Mouse (Mus musculus): ENCODE results near the gene Zfp536. TPM values are rescaled to one million over a fixed set of nuclear protein-coding genes. Genes with fewer than 3 reads are reported as not detected.

Zfp536 gene
- polyA plus RNA-seq, 1 experiment from 2014 or later = 1.9 TPM

- H3K36me3 ChIP-seq (ENCODE audit: control insufficient read depth, insufficient read depth, low read length) = no peaks in the 10 kb centered on the region
- WGBS = 94% methylated on average over 7 of the region's 7 CpGs
- no peaks in the 10 kb centered on the region for H3K27me3 ChIP-seq (ENCODE audit: control insufficient read depth, insufficient read depth, low read length)
- peaks cover 4% of the 10 kb centered on the region; the same call in 1 of the 2 replicates for H3K4me1 ChIP-seq (ENCODE audit: control insufficient read depth, insufficient read depth, low read length)
- ATAC-seq (ENCODE audit: insufficient number of reproducible peaks, low FRiP score, low TSS enrichment, low read depth) = no peak
- H3K27ac ChIP-seq (replicated peaks; ENCODE audit: low read depth, low read length) = no peak overlapping the region
- H3K4me3 ChIP-seq (ENCODE audit: low read depth, low read length) = no peak overlapping the region
- H3K4me2 ChIP-seq (ENCODE audit: low read depth, severe bottlenecking) = no peak overlapping the region
- DNase-seq (ENCODE audit: low spot score) = no peak
- no peak overlapping the region for H3K9ac ChIP-seq (ENCODE audit: low read length)
- H3K9me3 ChIP-seq (ENCODE audit: control insufficient read depth, low read length) = no peaks in the 10 kb centered on the region
Observed at GRCm38 (mm10) chr7:37572021-37572420, 201.4 kb downstream of the Zfp536 start.

DNA sequence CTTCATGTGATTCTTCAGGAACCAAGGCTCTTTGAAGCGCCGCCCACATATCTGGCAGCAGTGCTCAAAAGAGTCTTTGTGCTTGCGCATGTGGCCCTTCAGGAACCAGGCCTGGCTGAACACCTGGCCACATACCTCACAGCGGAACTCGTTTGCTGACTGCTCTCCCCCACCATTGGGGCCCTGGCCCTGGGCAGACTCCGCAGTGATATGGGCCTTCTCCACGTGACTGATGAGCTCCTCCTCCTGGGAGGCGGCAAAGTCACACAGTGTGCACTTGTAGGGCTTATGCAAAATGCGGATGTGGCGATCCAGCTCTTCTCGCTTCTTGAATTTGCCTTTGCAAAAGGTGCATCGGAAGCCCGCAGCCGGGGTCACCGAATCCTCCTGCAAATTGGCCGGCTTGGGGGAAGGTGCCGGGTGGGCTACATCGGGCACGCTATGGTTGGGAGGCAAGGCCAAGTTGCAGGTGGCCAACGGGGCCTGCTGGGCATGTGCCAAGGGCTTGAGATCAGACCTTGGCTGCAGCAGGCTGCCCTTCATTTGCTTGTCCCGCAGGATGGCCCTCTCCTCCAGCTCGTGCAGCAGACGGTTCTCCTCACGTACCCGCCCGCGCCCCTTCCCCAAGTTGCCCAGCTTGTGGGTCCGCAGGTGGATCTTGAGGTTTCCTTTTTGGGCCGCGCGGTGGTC lies 204.5 kb downstream of the Zfp536 start:
- DNase-seq (ENCODE audit: low spot score) = no peak
- Histone ChIP-seq H3K36me3 (ENCODE audit: control insufficient read depth, insufficient read depth, low read length) (no peaks in the 10 kb centered on the region), H3K9ac (ENCODE audit: low read length) (no peak overlapping the region), H3K4me2 (ENCODE audit: low read depth, severe bottlenecking) (no peak overlapping the region), H3K4me1 (ENCODE audit: control insufficient read depth, insufficient read depth, low read length) (peaks cover 13% of the 10 kb centered on the region), H3K4me3 (ENCODE audit: low read depth, low read length) (no peak overlapping the region), H3K9me3 (ENCODE audit: control insufficient read depth, low read length) (no peaks in the 10 kb centered on the region), H3K27me3 (ENCODE audit: control insufficient read depth, insufficient read depth, low read length) (0 out of 2 replicates have a peak, but pooled peaks cover 2% of the 10 kb centered on the region), H3K27ac (replicated peaks; ENCODE audit: low read depth, low read length) (no peak overlapping the region)
- WGBS = 69% methylated on average over 31 of the region's 31 CpGs
- ATAC-seq (ENCODE audit: insufficient number of reproducible peaks, low FRiP score, low TSS enrichment, low read depth) = 0 out of 2 replicates have a peak, but pooled peaks have one; percentile 19

- no peak for ATAC-seq (ENCODE audit: insufficient number of reproducible peaks, low FRiP score, low TSS enrichment, low read depth)
- no peak overlapping the region for H3K27ac ChIP-seq (replicated peaks; ENCODE audit: low read depth, low read length)
- no peak overlapping the region for H3K4me3 ChIP-seq (ENCODE audit: low read depth, low read length)
- no peak overlapping the region for H3K9ac ChIP-seq (ENCODE audit: low read length)
- DNase-seq (ENCODE audit: low spot score) = no peak
- H3K27me3 ChIP-seq (ENCODE audit: control insufficient read depth, insufficient read depth, low read length) = 0 out of 2 replicates have a peak, but pooled peaks cover 2% of the 10 kb centered on the region
- H3K36me3 ChIP-seq (ENCODE audit: control insufficient read depth, insufficient read depth, low read length) = no peaks in the 10 kb centered on the region
- no peaks in the 10 kb centered on the region for H3K9me3 ChIP-seq (ENCODE audit: control insufficient read depth, low read length)
- H3K4me1 ChIP-seq (ENCODE audit: control insufficient read depth, insufficient read depth, low read length) = peaks cover 17% of the 10 kb centered on the region
- WGBS = 86% methylated on average over 14 of the region's 14 CpGs
- H3K4me2 ChIP-seq (ENCODE audit: low read depth, severe bottlenecking) = no peak overlapping the region
Observed at GRCm38 (mm10) chr7:37568041-37568440, 205.4 kb downstream of the Zfp536 start.

GRCm38 (mm10) chr7:37566019-37566418 lies 207.4 kb downstream of the Zfp536 start:
- DNase-seq (ENCODE audit: low spot score) = no peak
- Histone ChIP-seq H3K4me3 (ENCODE audit: low read depth, low read length) (no peak overlapping the region), H3K27ac (replicated peaks; ENCODE audit: low read depth, low read length) (no peak overlapping the region), H3K9me3 (ENCODE audit: control insufficient read depth, low read length) (no peaks in the 10 kb centered on the region), H3K36me3 (ENCODE audit: control insufficient read depth, insufficient read depth, low read length) (no peaks in the 10 kb centered on the region), H3K4me2 (ENCODE audit: low read depth, severe bottlenecking) (no peak overlapping the region), H3K9ac (ENCODE audit: low read length) (no peak overlapping the region), H3K27me3 (ENCODE audit: control insufficient read depth, insufficient read depth, low read length) (0 out of 2 replicates have a peak, but pooled peaks cover 2% of the 10 kb centered on the region), H3K4me1 (ENCODE audit: control insufficient read depth, insufficient read depth, low read length) (peaks cover 27% of the 10 kb centered on the region)
- no peak for ATAC-seq (ENCODE audit: insufficient number of reproducible peaks, low FRiP score, low TSS enrichment, low read depth)
- WGBS = 25% methylated on average over 9 of the region's 9 CpGs

- H3K4me2 ChIP-seq (ENCODE audit: low read depth, severe bottlenecking) = no peak overlapping the region
- no peaks in the 10 kb centered on the region for H3K9me3 ChIP-seq (ENCODE audit: control insufficient read depth, low read length)
- WGBS = 80% methylated on average over 8 of the region's 8 CpGs
- peaks cover 27% of the 10 kb centered on the region for H3K4me1 ChIP-seq (ENCODE audit: control insufficient read depth, insufficient read depth, low read length)
- DNase-seq (ENCODE audit: low spot score) = no peak
- ATAC-seq (ENCODE audit: insufficient number of reproducible peaks, low FRiP score, low TSS enrichment, low read depth) = no peak
- no peaks in the 10 kb centered on the region for H3K36me3 ChIP-seq (ENCODE audit: control insufficient read depth, insufficient read depth, low read length)
- H3K27ac ChIP-seq (replicated peaks; ENCODE audit: low read depth, low read length) = no peak overlapping the region
- H3K27me3 ChIP-seq (ENCODE audit: control insufficient read depth, insufficient read depth, low read length) = 0 out of 2 replicates have a peak, but pooled peaks cover 2% of the 10 kb centered on the region
- no peak overlapping the region for H3K9ac ChIP-seq (ENCODE audit: low read length)
- no peak overlapping the region for H3K4me3 ChIP-seq (ENCODE audit: low read depth, low read length)
Observed at GRCm38 (mm10) chr7:37565371-37565770, 208.1 kb downstream of the Zfp536 start.

DNA sequence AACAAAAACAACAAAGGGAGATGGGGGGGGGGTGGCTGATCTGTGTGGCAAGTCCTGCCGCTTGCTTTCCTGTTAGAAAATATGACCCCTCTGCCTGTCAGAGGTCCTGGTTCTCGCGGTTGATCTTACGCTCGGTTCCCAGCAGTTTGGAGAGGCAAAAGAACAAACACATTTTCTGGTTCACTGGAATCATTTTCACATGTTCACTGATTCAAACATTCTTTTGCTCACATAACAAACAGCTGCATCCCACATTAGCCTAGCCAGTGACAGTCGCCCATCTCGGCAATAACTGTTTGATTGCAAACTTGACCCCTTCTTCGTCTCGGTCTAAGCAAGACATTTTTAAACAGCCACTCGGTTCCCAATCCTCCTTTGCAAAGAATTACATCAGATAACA lies 208.8 kb downstream of the Zfp536 start:
- no peak for ATAC-seq (ENCODE audit: insufficient number of reproducible peaks, low FRiP score, low TSS enrichment, low read depth)
- DNase-seq (ENCODE audit: low spot score) = no peak
- no peak overlapping the region for H3K27ac ChIP-seq (replicated peaks; ENCODE audit: low read depth, low read length)
- no peaks in the 10 kb centered on the region for H3K9me3 ChIP-seq (ENCODE audit: control insufficient read depth, low read length)
- peaks cover 27% of the 10 kb centered on the region for H3K4me1 ChIP-seq (ENCODE audit: control insufficient read depth, insufficient read depth, low read length)
- H3K9ac ChIP-seq (ENCODE audit: low read length) = no peak overlapping the region
- H3K27me3 ChIP-seq (ENCODE audit: control insufficient read depth, insufficient read depth, low read length) = 0 out of 2 replicates have a peak, but pooled peaks cover 2% of the 10 kb centered on the region
- 29% methylated on average over 10 of the region's 10 CpGs for WGBS
- H3K36me3 ChIP-seq (ENCODE audit: control insufficient read depth, insufficient read depth, low read length) = no peaks in the 10 kb centered on the region
- no peak overlapping the region for H3K4me3 ChIP-seq (ENCODE audit: low read depth, low read length)
- no peak overlapping the region for H3K4me2 ChIP-seq (ENCODE audit: low read depth, severe bottlenecking)

DNA sequence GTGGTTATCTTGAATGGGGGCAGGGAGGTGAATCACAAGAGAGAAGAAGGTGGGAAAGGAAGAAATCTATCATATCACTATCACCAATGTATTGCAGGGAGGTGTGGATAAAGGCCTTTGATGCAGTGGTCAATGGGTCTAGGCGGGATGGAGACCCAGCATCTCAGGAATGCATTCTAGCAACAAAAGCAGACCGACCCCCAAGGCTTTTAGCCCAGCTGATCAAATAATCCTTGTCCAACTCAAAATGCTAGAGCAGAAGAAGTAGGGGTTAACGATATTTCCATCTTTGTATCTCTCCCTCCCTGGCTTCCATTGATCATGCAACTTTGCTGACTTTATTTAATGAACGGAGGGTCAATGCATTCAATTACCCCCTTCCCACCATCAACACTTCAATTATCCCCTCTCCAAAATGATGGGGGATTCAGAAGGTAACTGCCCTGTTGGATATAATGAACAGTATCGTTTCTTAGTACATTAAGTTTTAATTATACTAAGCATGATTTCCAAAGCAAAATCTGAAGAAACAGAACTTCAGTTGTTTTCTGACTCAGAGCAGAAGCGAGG lies 209.5 kb downstream of the Zfp536 start:
- no peak overlapping the region for H3K9ac ChIP-seq (ENCODE audit: low read length)
- no peak for ATAC-seq (ENCODE audit: insufficient number of reproducible peaks, low FRiP score, low TSS enrichment, low read depth)
- 35% methylated on average over 6 of the region's 6 CpGs for WGBS
- no peak overlapping the region for H3K4me2 ChIP-seq (ENCODE audit: low read depth, severe bottlenecking)
- H3K9me3 ChIP-seq (ENCODE audit: control insufficient read depth, low read length) = no peaks in the 10 kb centered on the region
- no peaks in the 10 kb centered on the region for H3K36me3 ChIP-seq (ENCODE audit: control insufficient read depth, insufficient read depth, low read length)
- no peak for DNase-seq (ENCODE audit: low spot score)
- H3K4me1 ChIP-seq (ENCODE audit: control insufficient read depth, insufficient read depth, low read length) = peaks cover 27% of the 10 kb centered on the region
- H3K27me3 ChIP-seq (ENCODE audit: control insufficient read depth, insufficient read depth, low read length) = 0 out of 2 replicates have a peak, but pooled peaks cover 2% of the 10 kb centered on the region
- no peak overlapping the region for H3K4me3 ChIP-seq (ENCODE audit: low read depth, low read length)
- no peak overlapping the region for H3K27ac ChIP-seq (replicated peaks; ENCODE audit: low read depth, low read length)

GRCm38 (mm10) chr7:37563171-37563574 lies 210.3 kb downstream of the Zfp536 start:
- peak; percentile 57; the same call in 1 of the 2 replicates for ATAC-seq (ENCODE audit: insufficient number of reproducible peaks, low FRiP score, low TSS enrichment, low read depth)
- H3K9me3 ChIP-seq (ENCODE audit: control insufficient read depth, low read length) = no peaks in the 10 kb centered on the region
- no peak overlapping the region for H3K27ac ChIP-seq (replicated peaks; ENCODE audit: low read depth, low read length)
- 0 out of 2 replicates have a peak, but pooled peaks cover 2% of the 10 kb centered on the region for H3K27me3 ChIP-seq (ENCODE audit: control insufficient read depth, insufficient read depth, low read length)
- H3K36me3 ChIP-seq (ENCODE audit: control insufficient read depth, insufficient read depth, low read length) = no peaks in the 10 kb centered on the region
- peak; percentile 61 for DNase-seq (ENCODE audit: low spot score)
- 7% methylated on average over 8 of the region's 8 CpGs for WGBS
- peaks cover 23% of the 10 kb centered on the region for H3K4me1 ChIP-seq (ENCODE audit: control insufficient read depth, insufficient read depth, low read length)
- no peak overlapping the region for H3K4me3 ChIP-seq (ENCODE audit: low read depth, low read length)
- peak overlapping the region; percentile 22; the same call in 1 of the 2 replicates for H3K4me2 ChIP-seq (ENCODE audit: low read depth, severe bottlenecking)
- 0 out of 2 replicates have a peak overlapping the region, but pooled peaks have one; percentile 43 for H3K9ac ChIP-seq (ENCODE audit: low read length)

Measured in limb, embryonic 11.5 days (tissue).